Mouse (Mus musculus) skeletal muscle tissue, adult 2 months (tissue): ENCODE measurements around the gene Camta1.
A peak's percentile ranks its signal among the peaks of the same experiment; 100 is the strongest.

ENCODE experiments used
- DNase-seq: peaks from one replicate; pipeline ENCODE4 v3.0.0-alpha.2; 2012; ENCODE audit warnings: low read depth, low spot score

The Camta1 gene

GRCm38 (mm10) chr4:151330983-151331382 is 530.7 kb downstream of the Camta1 start:
- no peak for DNase-seq

GRCm38 (mm10) chr4:151328071-151328470 is 533.6 kb downstream of the Camta1 start:
- DNase-seq: no peak

GRCm38 (mm10) chr4:151326971-151327686 is 534.5 kb downstream of the Camta1 start:
- DNase-seq: no peak

- no peak for DNase-seq
Observed at GRCm38 (mm10) chr4:151316428-151316827, 545.2 kb downstream of the Camta1 start.

GRCm38 (mm10) chr4:151315726-151316125 is 546.0 kb downstream of the Camta1 start:
- no peak for DNase-seq

GRCm38 (mm10) chr4:151310773-151311172 is 550.9 kb downstream of the Camta1 start:
- no peak for DNase-seq

- no peak for DNase-seq
Observed at GRCm38 (mm10) chr4:151310056-151310685, 551.5 kb downstream of the Camta1 start.

GRCm38 (mm10) chr4:151306890-151307289 is 554.8 kb downstream of the Camta1 start:
- no peak for DNase-seq

- DNase-seq: no peak
Observed at GRCm38 (mm10) chr4:151306311-151306765, 555.3 kb downstream of the Camta1 start.

- DNase-seq: no peak
Observed at GRCm38 (mm10) chr4:151305761-151306160, 555.9 kb downstream of the Camta1 start.

GRCm38 (mm10) chr4:151303931-151304330 is 557.7 kb downstream of the Camta1 start:
- DNase-seq: no peak

GRCm38 (mm10) chr4:151303436-151303835 is 558.2 kb downstream of the Camta1 start:
- no peak for DNase-seq

- DNase-seq: no peak
Observed at GRCm38 (mm10) chr4:151302195-151303126, 559.2 kb downstream of the Camta1 start.

- DNase-seq: no peak
Observed at GRCm38 (mm10) chr4:151301337-151301736, 560.3 kb downstream of the Camta1 start.

GRCm38 (mm10) chr4:151300706-151301105 is 561.0 kb downstream of the Camta1 start:
- no peak for DNase-seq

GRCm38 (mm10) chr4:151295515-151296203 is 566.0 kb downstream of the Camta1 start:
- DNase-seq: no peak

- no peak for DNase-seq
Observed at GRCm38 (mm10) chr4:151288893-151289585, 572.6 kb downstream of the Camta1 start.

- DNase-seq: no peak
Observed at GRCm38 (mm10) chr4:151285905-151286445, 575.7 kb downstream of the Camta1 start.

GRCm38 (mm10) chr4:151285432-151285831 is 576.2 kb downstream of the Camta1 start:
- no peak for DNase-seq

GRCm38 (mm10) chr4:151283092-151283741 is 578.5 kb downstream of the Camta1 start:
- peak; percentile 18 for DNase-seq
